Mouse (Mus musculus) small intestine, adult 2 months (tissue): ENCODE results near the gene Gm43951.

Experiments
- CTCF ChIP-seq: fragments of 200-500 bp; IDR thresholded peaks from 2 replicates; pipeline ENCODE4 v1.5.1; 2012; ENCODE audit warnings: low read depth, mild to moderate bottlenecking, control low read depth, inconsistent platforms, low read length, moderate library complexity, mixed read lengths; ENCODE audit not compliant: insufficient replicate concordance, insufficient read length; ENCODE audit errors: extremely low read depth
- POLR2A ChIP-seq: fragments of 200-500 bp; IDR thresholded peaks from 2 replicates; pipeline ENCODE4 v1.6.1; 2012; ENCODE audit warnings: low read depth, mild to moderate bottlenecking, control low read depth, inconsistent platforms, low read length, moderate library complexity

GRCm38 (mm10) chr11:72255629-72256028 lies 49.0 kb upstream of the Gm43951 start:
- no peak for TF ChIP-seq POLR2A
- no peak for TF ChIP-seq CTCF
